Mouse (Mus musculus): ENCODE data around the gene Hoxa1.

DNA sequence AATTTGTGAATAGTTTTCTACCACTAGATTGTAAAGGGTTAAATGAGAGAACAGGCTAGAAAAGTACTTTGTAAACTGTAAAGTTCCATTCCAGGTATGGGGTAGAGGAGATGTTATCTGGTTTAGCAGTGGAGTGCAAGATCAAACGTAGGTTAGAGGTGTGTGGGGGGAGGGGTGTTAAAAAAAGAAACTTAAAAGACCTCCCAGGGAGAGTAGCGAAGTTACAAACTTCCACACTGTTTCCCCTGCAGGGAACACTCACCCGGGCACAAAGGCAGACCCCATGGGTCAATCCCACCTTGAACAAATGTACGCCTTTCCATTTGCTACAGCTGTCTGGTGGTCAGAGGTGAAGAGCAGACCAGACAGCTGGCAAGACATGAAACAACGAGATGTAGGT, 42.2 kb downstream of the Hoxa1 start:
- TF ChIP-seq CTCF (conservative IDR thresholded peaks at IDR 0.05 in 1 of 2, IDR thresholded peaks at IDR 0.05 in 1 of 2; ENCODE audit: low read depth in 2 of 2, low read length in 2 of 2) (no peak), ZMIZ1 (IDR thresholded peaks at IDR 0.05; ENCODE audit: low read depth, low read length) (no peak)
